Mouse (Mus musculus): ENCODE data around the gene Slc39a2. TPM values are rescaled to one million over a fixed set of nuclear protein-coding genes. Genes with fewer than 3 reads are reported as not detected.

Gene Slc39a2
- polyA plus RNA-seq, 1 experiment from 2014 or later = 1.3 TPM

DNA sequence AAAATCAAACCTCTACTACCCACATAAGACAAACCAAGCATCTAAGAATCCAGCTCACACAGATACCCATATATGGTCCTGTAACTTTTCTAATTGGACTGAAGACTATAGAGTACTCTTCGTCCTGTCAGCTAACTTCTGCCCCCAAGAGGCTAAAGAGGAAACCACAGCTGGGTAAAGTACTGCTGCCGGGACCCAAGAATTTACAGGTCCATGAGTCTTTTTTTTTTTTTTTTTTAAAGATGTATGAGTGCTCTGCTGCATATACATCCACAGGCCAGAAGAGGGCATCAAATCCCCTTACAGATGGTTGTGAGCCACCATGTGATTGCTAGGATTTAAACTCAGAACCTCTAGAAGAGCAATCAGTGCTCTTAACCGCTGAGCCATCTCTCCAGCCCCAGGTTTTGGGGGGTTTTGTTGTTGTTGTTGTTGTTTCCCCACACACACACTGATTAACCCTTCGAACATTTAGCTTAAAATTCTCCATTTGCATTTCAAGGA lies 9.1 kb upstream of the Slc39a2 start:
- Histone ChIP-seq H3K27me3 (replicated peaks; ENCODE audit: control insufficient read depth, insufficient read depth, low read length) (no peaks in the 10 kb centered on the region), H3K4me1 (ENCODE audit: control insufficient read depth, insufficient read depth, low read length) (peaks cover 8% of the 10 kb centered on the region; the same call in 1 of the 2 replicates), H3K9ac (ENCODE audit: low read depth, low read length) (no peak overlapping the region; the same call in 1 of the 2 replicates), H3K36me3 (ENCODE audit: control insufficient read depth, insufficient read depth, low read length) (peaks cover 11% of the 10 kb centered on the region), H3K9me3 (ENCODE audit: control insufficient read depth, low read length) (no peaks in the 10 kb centered on the region), H3K4me3 (ENCODE audit: low read length) (peak overlapping the region; percentile 71), H3K27ac (ENCODE audit: low read length) (peak overlapping the region; percentile 62; the same call in 1 of the 2 replicates), H3K4me2 (ENCODE audit: low read depth, low read length) (peak overlapping the region; percentile 56)
- ATAC-seq = peak; percentile 33
- under 1% methylated on average over 4 of the region's 4 CpGs for WGBS

- peaks cover 11% of the 10 kb centered on the region for H3K36me3 ChIP-seq (ENCODE audit: control insufficient read depth, insufficient read depth, low read length)
- WGBS = 1% methylated on average over 14 of the region's 14 CpGs
- H3K27me3 ChIP-seq (replicated peaks; ENCODE audit: control insufficient read depth, insufficient read depth, low read length) = no peaks in the 10 kb centered on the region
- H3K4me1 ChIP-seq (ENCODE audit: control insufficient read depth, insufficient read depth, low read length) = peaks cover 8% of the 10 kb centered on the region; the same call in 1 of the 2 replicates
- peak overlapping the region; percentile 56 for H3K4me2 ChIP-seq (ENCODE audit: low read depth, low read length)
- H3K4me3 ChIP-seq (ENCODE audit: low read length) = peak overlapping the region; percentile 71
- ATAC-seq = peak; percentile 55
- H3K27ac ChIP-seq (ENCODE audit: low read length) = peak overlapping the region; percentile 62
- H3K9me3 ChIP-seq (ENCODE audit: control insufficient read depth, low read length) = no peaks in the 10 kb centered on the region
- peak overlapping the region; percentile 77 for H3K9ac ChIP-seq (ENCODE audit: low read depth, low read length)
Measured at GRCm38 (mm10) chr14:51884031-51884544, 8.6 kb upstream of the Slc39a2 start.

GRCm38 (mm10) chr14:51884598-51885331 lies 7.9 kb upstream of the Slc39a2 start, which contains the start of gene Mettl17:
Gene Mettl17, plus strand, starts transcription at chr14:51884842.
- Histone ChIP-seq H3K27me3 (replicated peaks; ENCODE audit: control insufficient read depth, insufficient read depth, low read length) (no peaks in the 10 kb centered on the region), H3K9me3 (ENCODE audit: control insufficient read depth, low read length) (no peaks in the 10 kb centered on the region), H3K4me1 (ENCODE audit: control insufficient read depth, insufficient read depth, low read length) (peaks cover 8% of the 10 kb centered on the region; the same call in 1 of the 2 replicates), H3K4me3 (ENCODE audit: low read length) (peak within 1 kb of the TSS; percentile 71), H3K9ac (ENCODE audit: low read depth, low read length) (peak within 1 kb of the TSS; percentile 77), H3K4me2 (ENCODE audit: low read depth, low read length) (peak within 1 kb of the TSS; percentile 65), H3K36me3 (ENCODE audit: control insufficient read depth, insufficient read depth, low read length) (peaks cover 17% of the 10 kb centered on the region), H3K27ac (ENCODE audit: low read length) (peak within 1 kb of the TSS; percentile 80)
- ATAC-seq = peak; percentile 99
- under 1% methylated on average over 43 of the region's 43 CpGs for WGBS

GRCm38 (mm10) chr14:51886051-51886450 lies 6.6 kb upstream of the Slc39a2 start:
- WGBS = 64% methylated on average over 6 of the region's 6 CpGs
- Histone ChIP-seq H3K4me1 (ENCODE audit: control insufficient read depth, insufficient read depth, low read length) (peaks cover 8% of the 10 kb centered on the region; the same call in 1 of the 2 replicates), H3K9me3 (ENCODE audit: control insufficient read depth, low read length) (no peaks in the 10 kb centered on the region), H3K4me2 (ENCODE audit: low read depth, low read length) (peak overlapping the region; percentile 65), H3K27me3 (replicated peaks; ENCODE audit: control insufficient read depth, insufficient read depth, low read length) (no peaks in the 10 kb centered on the region), H3K36me3 (ENCODE audit: control insufficient read depth, insufficient read depth, low read length) (peaks cover 25% of the 10 kb centered on the region), H3K27ac (ENCODE audit: low read length) (no peak overlapping the region), H3K9ac (ENCODE audit: low read depth, low read length) (no peak overlapping the region), H3K4me3 (ENCODE audit: low read length) (peak overlapping the region; percentile 71)
- no peak for ATAC-seq

- Histone ChIP-seq H3K4me2 (ENCODE audit: low read depth, low read length) (no peak overlapping the region), H3K27ac (ENCODE audit: low read length) (no peak overlapping the region), H3K9me3 (ENCODE audit: control insufficient read depth, low read length) (no peaks in the 10 kb centered on the region), H3K27me3 (replicated peaks; ENCODE audit: control insufficient read depth, insufficient read depth, low read length) (no peaks in the 10 kb centered on the region), H3K4me1 (ENCODE audit: control insufficient read depth, insufficient read depth, low read length) (peaks cover 8% of the 10 kb centered on the region; the same call in 1 of the 2 replicates), H3K9ac (ENCODE audit: low read depth, low read length) (no peak overlapping the region), H3K4me3 (ENCODE audit: low read length) (no peak overlapping the region), H3K36me3 (ENCODE audit: control insufficient read depth, insufficient read depth, low read length) (peaks cover 33% of the 10 kb centered on the region)
- ATAC-seq = no peak
- 93% methylated on average over 6 of the region's 6 CpGs for WGBS
Measured at GRCm38 (mm10) chr14:51889833-51890232, 2.9 kb upstream of the Slc39a2 start.

GRCm38 (mm10) chr14:51893094-51893794 lies 555 bp downstream of the Slc39a2 start:
- peak; percentile 51; the same call in 1 of the 2 replicates for ATAC-seq
- Histone ChIP-seq H3K9ac (ENCODE audit: low read depth, low read length) (no peak overlapping the region), H3K9me3 (ENCODE audit: control insufficient read depth, low read length) (no peaks in the 10 kb centered on the region), H3K4me3 (ENCODE audit: low read length) (no peak overlapping the region), H3K36me3 (ENCODE audit: control insufficient read depth, insufficient read depth, low read length) (peaks cover 22% of the 10 kb centered on the region), H3K27ac (ENCODE audit: low read length) (no peak overlapping the region), H3K27me3 (replicated peaks; ENCODE audit: control insufficient read depth, insufficient read depth, low read length) (no peaks in the 10 kb centered on the region), H3K4me2 (ENCODE audit: low read depth, low read length) (no peak overlapping the region), H3K4me1 (ENCODE audit: control insufficient read depth, insufficient read depth, low read length) (peaks cover 7% of the 10 kb centered on the region; the same call in 1 of the 2 replicates)
- 35% methylated on average over 10 of the region's 10 CpGs for WGBS

GRCm38 (mm10) chr14:51893809-51894208 lies 1.1 kb downstream of the Slc39a2 start:
- WGBS = 54% methylated on average over 3 of the region's 3 CpGs
- no peak overlapping the region for H3K9ac ChIP-seq (ENCODE audit: low read depth, low read length)
- H3K27me3 ChIP-seq (replicated peaks; ENCODE audit: control insufficient read depth, insufficient read depth, low read length) = no peaks in the 10 kb centered on the region
- ATAC-seq = no peak
- no peak overlapping the region for H3K27ac ChIP-seq (ENCODE audit: low read length)
- H3K4me3 ChIP-seq (ENCODE audit: low read length) = no peak overlapping the region
- no peaks in the 10 kb centered on the region for H3K9me3 ChIP-seq (ENCODE audit: control insufficient read depth, low read length)
- peaks cover 22% of the 10 kb centered on the region for H3K36me3 ChIP-seq (ENCODE audit: control insufficient read depth, insufficient read depth, low read length)
- peaks cover 7% of the 10 kb centered on the region; the same call in 1 of the 2 replicates for H3K4me1 ChIP-seq (ENCODE audit: control insufficient read depth, insufficient read depth, low read length)
- H3K4me2 ChIP-seq (ENCODE audit: low read depth, low read length) = no peak overlapping the region

GRCm38 (mm10) chr14:51895071-51895470 lies 2.4 kb downstream of the Slc39a2 start:
- Histone ChIP-seq H3K4me2 (ENCODE audit: low read depth, low read length) (no peak overlapping the region), H3K9me3 (ENCODE audit: control insufficient read depth, low read length) (no peaks in the 10 kb centered on the region), H3K27ac (ENCODE audit: low read length) (no peak overlapping the region), H3K9ac (ENCODE audit: low read depth, low read length) (no peak overlapping the region), H3K4me1 (ENCODE audit: control insufficient read depth, insufficient read depth, low read length) (peaks cover 7% of the 10 kb centered on the region; the same call in 1 of the 2 replicates), H3K4me3 (ENCODE audit: low read length) (no peak overlapping the region), H3K36me3 (ENCODE audit: control insufficient read depth, insufficient read depth, low read length) (peaks cover 13% of the 10 kb centered on the region), H3K27me3 (replicated peaks; ENCODE audit: control insufficient read depth, insufficient read depth, low read length) (no peaks in the 10 kb centered on the region)
- 73% methylated on average over 14 of the region's 14 CpGs for WGBS
- ATAC-seq = no peak

DNA sequence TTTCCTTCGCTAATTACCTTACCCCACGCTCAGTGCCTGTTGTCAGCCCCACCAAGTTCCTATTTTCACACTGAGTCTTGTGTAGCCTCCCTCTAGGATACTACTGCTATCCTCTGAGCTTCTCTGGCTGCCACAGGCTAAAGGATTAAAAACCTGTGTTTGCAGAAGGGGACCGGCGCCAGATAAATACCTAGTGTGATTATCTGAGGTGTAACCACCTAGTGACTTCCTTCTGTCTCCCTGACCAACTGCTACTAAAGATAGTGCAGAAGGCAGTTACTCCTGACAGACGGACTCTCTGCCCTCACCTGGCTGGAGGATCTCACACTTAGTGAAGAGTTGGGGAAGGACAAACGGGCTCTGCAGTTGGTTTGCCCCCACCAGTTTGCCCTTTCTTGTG lies 3.3 kb downstream of the Slc39a2 start:
- H3K9me3 ChIP-seq (ENCODE audit: control insufficient read depth, low read length) = no peaks in the 10 kb centered on the region
- H3K9ac ChIP-seq (ENCODE audit: low read depth, low read length) = no peak overlapping the region
- no peak overlapping the region for H3K4me3 ChIP-seq (ENCODE audit: low read length)
- no peak overlapping the region for H3K27ac ChIP-seq (ENCODE audit: low read length)
- no peak overlapping the region for H3K4me2 ChIP-seq (ENCODE audit: low read depth, low read length)
- H3K27me3 ChIP-seq (replicated peaks; ENCODE audit: control insufficient read depth, insufficient read depth, low read length) = no peaks in the 10 kb centered on the region
- peaks cover 8% of the 10 kb centered on the region for H3K36me3 ChIP-seq (ENCODE audit: control insufficient read depth, insufficient read depth, low read length)
- 57% methylated on average over 6 of the region's 6 CpGs for WGBS
- peaks cover 7% of the 10 kb centered on the region; the same call in 1 of the 2 replicates for H3K4me1 ChIP-seq (ENCODE audit: control insufficient read depth, insufficient read depth, low read length)
- peak; percentile 61 for ATAC-seq

Measured in intestine, embryonic 16.5 days (tissue).